Mouse (Mus musculus) midbrain, embryonic 13.5 days (tissue): ENCODE results near the gene Prl3c1. TPM values are rescaled to one million over a fixed set of nuclear protein-coding genes. Genes with fewer than 3 reads are reported as not detected.
"Not testable (repeated sequence)": the region's sequence is repeated elsewhere in the genome, so short reads cannot be mapped to it uniquely, and the experiment has no call there.

ENCODE experiments used
- ATAC-seq: fragments of 200-750 bp; cut with Nextera tagmentation; 2 replicates; pipeline ENCODE4 v1.8.0; 2017; ENCODE audit warnings: mild to moderate bottlenecking, moderate TSS enrichment, moderate library complexity
- H3K27ac ChIP-seq: fragments of 300-500 bp; sonication (generic); 2 replicates; pipeline ENCODE4 v1.5.1; 2015; ENCODE audit warnings: inconsistent platforms, mild to moderate bottlenecking, moderate library complexity
- H3K27me3 ChIP-seq: fragments of 300-500 bp; sonication (generic); 2 replicates; pipeline ENCODE4 v1.6.1; 2015; ENCODE audit warnings: mild to moderate bottlenecking, inconsistent platforms
- H3K36me3 ChIP-seq: fragments of 300-500 bp; sonication (generic); 2 replicates; pipeline ENCODE4 v1.6.1; 2015; ENCODE audit warnings: mild to moderate bottlenecking, inconsistent platforms
- H3K4me1 ChIP-seq: fragments of 300-500 bp; sonication (generic); replicated peaks from 2 replicates; pipeline ENCODE4 v1.6.1; 2015; ENCODE audit warnings: inconsistent platforms
- H3K4me2 ChIP-seq: fragments of 300-500 bp; sonication (generic); replicated peaks from 2 replicates; pipeline ENCODE4 v1.6.1; 2015; ENCODE audit warnings: moderate library complexity, mild to moderate bottlenecking, inconsistent platforms
- H3K4me3 ChIP-seq: fragments of 300-500 bp; sonication (generic); replicated peaks from 2 replicates; pipeline ENCODE4 v1.5.1; 2015; ENCODE audit warnings: mild to moderate bottlenecking, inconsistent platforms
- H3K9ac ChIP-seq: fragments of 300-500 bp; sonication (generic); replicated peaks from 2 replicates; pipeline ENCODE4 v1.6.1; 2015; ENCODE audit warnings: mild to moderate bottlenecking, inconsistent platforms
- H3K9me3 ChIP-seq: fragments of 300-500 bp; sonication (generic); 2 replicates; pipeline ENCODE4 v1.6.1; 2016; ENCODE audit warnings: mild to moderate bottlenecking, inconsistent platforms
- whole genome bisulfite sequencing: fragments of 180-500 bp; shearing (Covaris S2); methylation state at CpG from one replicate; pipeline ENCODE4 v1.1.7; 2015; 5-methylcytosine and 5-hydroxymethylcytosine counted together
- polyA plus RNA-seq: library from polyadenylated mRNA; unstranded; fragments of >200 nt; fragmentation: Nextera tagmentation; extraction: Ambion mirVana; gene quantifications from 2 replicates; pipeline ENCODE4 v1.2.1, GENCODE M21; 2015

The Prl3c1 gene
- polyA plus RNA-seq = not detected in 2 replicates

GRCm38 (mm10) chr13:27196359-27196758 is at the start of gene Prl3c1:
Gene Prl3c1 (plus strand): TSS chr13:27196659.
- no peak within 1 kb of the TSS for H3K9ac ChIP-seq
- no peaks in the 10 kb centered on the region for H3K27me3 ChIP-seq
- WGBS = 95% methylated on average over 1 of the region's 1 CpGs
- no peaks in the 10 kb centered on the region for H3K36me3 ChIP-seq
- H3K4me3 ChIP-seq = no peak within 1 kb of the TSS
- H3K9me3 ChIP-seq = peaks cover 3% of the 10 kb centered on the region; the same call in 1 of the 2 replicates
- no peak within 1 kb of the TSS for H3K27ac ChIP-seq
- H3K4me1 ChIP-seq = no peaks in the 10 kb centered on the region
- ATAC-seq = no peak
- H3K4me2 ChIP-seq = no peak within 1 kb of the TSS

GRCm38 (mm10) chr13:27148264-27148663 is 48.2 kb upstream of the Prl3c1 start:
- H3K36me3 ChIP-seq = no peaks in the 10 kb centered on the region
- H3K9me3 ChIP-seq = no peaks in the 10 kb centered on the region
- no peak overlapping the region for H3K9ac ChIP-seq
- no peak overlapping the region for H3K4me2 ChIP-seq
- no peaks in the 10 kb centered on the region for H3K4me1 ChIP-seq
- H3K27ac ChIP-seq = no peak overlapping the region
- WGBS = 60% methylated on average over 1 of the region's 1 CpGs
- H3K27me3 ChIP-seq = no peaks in the 10 kb centered on the region
- H3K4me3 ChIP-seq = no peak overlapping the region
- ATAC-seq = no peak

GRCm38 (mm10) chr13:27156490-27156889 is 40.0 kb upstream of the Prl3c1 start, which contains the start of gene Prl3d3:
Gene Prl3d3 (plus strand): TSS chr13:27156790.
- not testable (repeated sequence) for ATAC-seq, H3K4me3 ChIP-seq, H3K27me3 ChIP-seq, H3K36me3 ChIP-seq, H3K9me3 ChIP-seq, H3K4me2 ChIP-seq, H3K9ac ChIP-seq, H3K4me1 ChIP-seq, H3K27ac ChIP-seq
- 93% methylated on average over 3 of the region's 3 CpGs for WGBS

- no peaks in the 10 kb centered on the region for H3K36me3 ChIP-seq
- no peaks in the 10 kb centered on the region for H3K4me1 ChIP-seq
- no peak within 1 kb of the TSS for H3K4me2 ChIP-seq
- 95% methylated on average over 1 of the region's 1 CpGs for WGBS
- no peak within 1 kb of the TSS for H3K9ac ChIP-seq
- H3K9me3 ChIP-seq = no peaks in the 10 kb centered on the region
- H3K4me3 ChIP-seq = no peak within 1 kb of the TSS
- H3K27me3 ChIP-seq = no peaks in the 10 kb centered on the region
- ATAC-seq = no peak
- no peak within 1 kb of the TSS for H3K27ac ChIP-seq
Observed at GRCm38 (mm10) chr13:27241547-27241946, 45.1 kb downstream of the Prl3c1 start, which contains the start of gene Prl3b1. Gene Prl3b1 (plus strand): TSS chr13:27241847.

Other genes with a start within 250 kb of the Prl3c1 start
- gene Prl, start 139.1 kb upstream of the Prl3c1 start, polyA plus RNA-seq = not detected in 2 replicates
- not detected in 2 replicates for gene Prl3d1, start 102.5 kb upstream of the Prl3c1 start, polyA plus RNA-seq
- not detected in 2 replicates for gene Prl3d2, start 75.0 kb upstream of the Prl3c1 start, polyA plus RNA-seq
- gene Prl3d3, start 39.9 kb upstream of the Prl3c1 start, polyA plus RNA-seq = not detected in 2 replicates
- gene Prl3b1, start 45.2 kb downstream of the Prl3c1 start, polyA plus RNA-seq = not detected in 2 replicates
- not detected in 2 replicates for gene Prl3a1, start 62.8 kb downstream of the Prl3c1 start, polyA plus RNA-seq
- not detected in 2 replicates for gene Prl6a1, start 116.0 kb downstream of the Prl3c1 start, polyA plus RNA-seq
- gene Prl8a2, start 149.0 kb downstream of the Prl3c1 start, polyA plus RNA-seq = not detected in 2 replicates
- not detected in 2 replicates for gene Prl2b1, start 194.2 kb downstream of the Prl3c1 start, polyA plus RNA-seq
- not detected in 2 replicates for gene Prl8a6, start 242.0 kb downstream of the Prl3c1 start, polyA plus RNA-seq